Mouse (Mus musculus) left cerebral cortex, postnatal 25 days (tissue): ENCODE measurements around the gene Glmn. TPM values are rescaled to one million over a fixed set of nuclear protein-coding genes. Genes with fewer than 3 reads are reported as not detected.

Experiments
- DNase-seq, 2 experiments: peaks; one replicate each; pipeline ENCODE4 v3.0.0; 2022; ENCODE audit warnings: low spot score in 2 of 2, mixed read lengths in 1 of 2
- intact Hi-C: fragments of 180-260 bp; cut with DNase I; formaldehyde crosslinking; loops from one replicate; pipeline ENCODE4 v1.15.1; 2025
- total RNA-seq, 2 experiments: library from RNA; stranded (reverse); gene quantifications; 2 replicates each; pipeline ENCODE4 v1.2.3; 2021

The Glmn gene
- total RNA-seq, 2 experiments from 2014 or later = 19.2 to 21.2 TPM

- peak; percentile 38 to 86 for DNase-seq
Measured at GRCm38 (mm10) chr5:107521897-107522296, 75.8 kb downstream of the Glmn start.

GRCm38 (mm10) chr5:107521386-107521785, 76.3 kb downstream of the Glmn start:
- no peak for DNase-seq
- intact Hi-C loops = no loop called here

More at GRCm38 (mm10) chr5:107521897-107522296, 75.8 kb downstream of the Glmn start:
- intact Hi-C loops = loop anchor here (2.0 kb wide), 1 partner anchor 117 kb away; no protein-coding TSS in a partner anchor

- no peak for DNase-seq
- intact Hi-C loops = no loop called here
Measured at GRCm38 (mm10) chr5:107518602-107519001, 79.1 kb downstream of the Glmn start.

GRCm38 (mm10) chr5:107516087-107516486, 81.6 kb downstream of the Glmn start:
- intact Hi-C loops = no loop called here
- DNase-seq = peak in 1 of 2 experiments; percentile 86

GRCm38 (mm10) chr5:107515453-107515852, 82.2 kb downstream of the Glmn start:
- intact Hi-C loops = no loop called here

GRCm38 (mm10) chr5:107513583-107513982, 84.1 kb downstream of the Glmn start:
- intact Hi-C loops = no loop called here
- peak in 1 of 2 experiments; percentile 71 for DNase-seq

More at GRCm38 (mm10) chr5:107515453-107515852, 82.2 kb downstream of the Glmn start:
- DNase-seq = no peak

GRCm38 (mm10) chr5:107511326-107511725, 86.4 kb downstream of the Glmn start:
- intact Hi-C loops = no loop called here
- no peak for DNase-seq

- intact Hi-C loops = no loop called here
- no peak for DNase-seq
Measured at GRCm38 (mm10) chr5:107510503-107510902, 87.2 kb downstream of the Glmn start.

- DNase-seq = no peak
- intact Hi-C loops = no loop called here
Measured at GRCm38 (mm10) chr5:107507321-107507720, 90.4 kb downstream of the Glmn start, which contains the start of gene Gm42669. TSS of gene Gm42669 (plus strand) at chr5:107507621.

GRCm38 (mm10) chr5:107500741-107501140, 96.9 kb downstream of the Glmn start:
- intact Hi-C loops = loop anchor here (5.0 kb wide), 1 partner anchor 97 kb away; the partner anchor contains the start of genes Glmn and Rpap2
- DNase-seq = no peak

GRCm38 (mm10) chr5:107499891-107500535, 97.7 kb downstream of the Glmn start:
- DNase-seq = no peak
- intact Hi-C loops = loop anchor here (2.0 to 5.0 kb wide), 2 partner anchors 61 to 97 kb away; partner anchors contain the start of genes Glmn and Rpap2

Other genes with a start within 250 kb of the Glmn start
- 10 to 100 TPM; 85.5 to 86.1 TPM for gene Ephx4, start 195.2 kb downstream of the Glmn start, total RNA-seq
- gene Lpcat2b, start 166.3 kb downstream of the Glmn start, total RNA-seq = under 1 TPM; 0.18 to 0.32 TPM
- gene Btbd8, start 159.9 kb downstream of the Glmn start, total RNA-seq = 100 to 1,000 TPM; 157 to 161 TPM
- under 1 TPM; 0.37 to 0.69 TPM for gene Gm42669, start 90.3 kb downstream of the Glmn start, total RNA-seq
- gene 1700028K03Rik, start 63.2 kb downstream of the Glmn start, total RNA-seq = 1 to 10 TPM in 1 of 2 experiments, under 1 TPM in 1; 0.85 to 1.2 TPM
- 10 to 100 TPM; 23.1 to 23.3 TPM for gene Rpap2, start 515 bp downstream of the Glmn start, total RNA-seq
- gene Gfi1, start 128.1 kb upstream of the Glmn start, total RNA-seq = not detected
- not detected for gene Ube2d2b, start 232.2 kb upstream of the Glmn start, total RNA-seq